Mouse (Mus musculus) liver, adult 2 months (tissue): ENCODE measurements at regions not wholly inside any gene's neighbourhood (a gene's known extent, or its start where the extent isn't known, plus 50 kb on each side); places are given as distances from the start of the nearest gene placed in this dataset.

Experiments
- CTCF ChIP-seq: fragments of 200-500 bp; IDR thresholded peaks from 2 replicates; pipeline ENCODE4 v1.5.1; 2011; ENCODE audit warnings: low read depth, low read length, control low read depth
- POLR2A ChIP-seq: fragments of 200-500 bp; IDR thresholded peaks from 2 replicates; pipeline ENCODE4 v1.6.1; 2011; ENCODE audit warnings: low read length, control low read depth; ENCODE audit not compliant: insufficient read depth; ENCODE audit errors: extremely low read depth

DNA sequence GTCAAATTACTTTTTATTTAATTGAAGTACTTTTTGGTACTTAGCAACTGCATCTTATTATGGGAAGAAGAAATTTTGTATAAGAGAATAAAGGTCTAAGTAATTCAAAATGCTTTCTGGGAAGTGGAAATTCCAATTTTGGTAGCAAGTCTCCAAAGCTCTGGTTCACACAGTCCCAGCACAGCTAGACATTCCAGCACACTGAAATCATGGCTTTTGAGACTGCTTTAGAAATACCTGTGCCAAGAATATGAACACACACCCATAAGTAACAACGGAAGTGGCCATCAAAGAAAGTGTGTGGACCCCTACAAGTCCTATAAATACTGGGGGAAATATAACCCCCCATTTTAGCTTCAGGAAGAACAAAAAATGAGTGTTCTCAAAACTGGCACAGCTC, 67.8 kb upstream of the Pdc start:
- no peak for TF ChIP-seq CTCF
- no peak for TF ChIP-seq POLR2A
